Mouse (Mus musculus): ENCODE measurements around the gene Prtn3. TPM values are rescaled to one million over a fixed set of nuclear protein-coding genes. Genes with fewer than 3 reads are reported as not detected.
A peak's percentile ranks its signal among the peaks of the same experiment; 100 is the strongest.

Gene Prtn3
- 1 to 10 TPM; 2.2 to 2.4 TPM for total RNA-seq (2021)

DNA sequence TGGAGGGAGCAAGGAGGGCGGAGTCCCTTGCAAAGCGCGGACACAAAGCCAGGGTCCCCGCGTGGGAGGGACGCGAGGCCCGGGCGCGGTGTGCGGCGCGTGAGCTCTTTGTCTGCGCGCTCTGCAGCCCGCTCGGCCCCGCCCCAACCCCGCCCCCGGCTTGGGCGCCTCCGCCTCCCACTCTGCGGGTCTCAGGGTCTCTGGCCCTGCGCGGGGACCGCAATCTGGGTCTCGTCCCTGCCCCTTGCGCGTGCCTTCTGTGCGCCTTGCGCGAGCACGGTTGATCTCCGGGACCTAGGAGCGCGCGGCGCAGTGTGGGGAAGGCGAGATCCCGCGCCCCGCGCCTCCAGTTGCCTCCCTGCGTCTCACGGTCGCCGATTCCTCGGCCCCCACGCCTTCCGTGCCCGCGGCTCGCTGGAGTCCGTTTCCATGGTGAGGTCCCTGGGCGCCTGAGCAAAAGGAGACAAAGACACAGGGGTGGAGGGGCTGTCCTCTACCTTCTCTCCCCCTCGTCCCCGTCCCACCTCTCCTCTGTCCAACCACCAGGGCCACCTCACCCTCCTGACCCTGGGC is at the start of gene Prtn3, which contains the start of gene Plppr3:
Gene Prtn3 (plus strand): TSS at position 187 of the 573 bp plus-strand sequence.
Gene Plppr3 (minus strand): TSS at position 345 of the 573 bp plus-strand sequence.
- DNase-seq (ENCODE audit: low spot score in 2 of 2): peak in 1 of 2 experiments; percentile 60
- intact Hi-C loops (cut with DNase I): loop anchor here (2.0 kb wide), 1 partner anchor 20 kb away; the partner anchor contains the start of gene Ptbp1

DNA sequence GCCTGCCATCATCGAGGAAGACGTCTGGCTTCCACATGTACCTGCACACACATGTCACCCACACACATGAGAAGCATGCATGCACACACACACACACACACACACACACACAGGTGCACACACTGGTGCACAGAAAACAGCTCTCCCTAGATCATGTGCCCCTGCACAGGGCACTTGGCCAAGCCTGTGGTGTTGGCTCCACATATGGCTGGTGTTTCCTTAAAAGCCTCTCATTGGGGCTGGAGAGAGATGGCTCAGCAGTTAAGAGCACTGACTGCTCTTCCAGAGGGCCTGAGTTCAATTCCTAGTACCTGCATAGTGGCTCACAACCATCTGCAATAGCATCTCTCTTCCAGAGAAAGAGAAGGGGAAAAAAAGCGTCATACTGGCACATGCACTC is 42.7 kb upstream of the Prtn3 start:
- no peak for DNase-seq (ENCODE audit: low spot score in 2 of 2)
- intact Hi-C loops (cut with DNase I): loop anchor here (5.0 kb wide), 2 partner anchors 51 to 126 kb away; no protein-coding TSS in a partner anchor

DNA sequence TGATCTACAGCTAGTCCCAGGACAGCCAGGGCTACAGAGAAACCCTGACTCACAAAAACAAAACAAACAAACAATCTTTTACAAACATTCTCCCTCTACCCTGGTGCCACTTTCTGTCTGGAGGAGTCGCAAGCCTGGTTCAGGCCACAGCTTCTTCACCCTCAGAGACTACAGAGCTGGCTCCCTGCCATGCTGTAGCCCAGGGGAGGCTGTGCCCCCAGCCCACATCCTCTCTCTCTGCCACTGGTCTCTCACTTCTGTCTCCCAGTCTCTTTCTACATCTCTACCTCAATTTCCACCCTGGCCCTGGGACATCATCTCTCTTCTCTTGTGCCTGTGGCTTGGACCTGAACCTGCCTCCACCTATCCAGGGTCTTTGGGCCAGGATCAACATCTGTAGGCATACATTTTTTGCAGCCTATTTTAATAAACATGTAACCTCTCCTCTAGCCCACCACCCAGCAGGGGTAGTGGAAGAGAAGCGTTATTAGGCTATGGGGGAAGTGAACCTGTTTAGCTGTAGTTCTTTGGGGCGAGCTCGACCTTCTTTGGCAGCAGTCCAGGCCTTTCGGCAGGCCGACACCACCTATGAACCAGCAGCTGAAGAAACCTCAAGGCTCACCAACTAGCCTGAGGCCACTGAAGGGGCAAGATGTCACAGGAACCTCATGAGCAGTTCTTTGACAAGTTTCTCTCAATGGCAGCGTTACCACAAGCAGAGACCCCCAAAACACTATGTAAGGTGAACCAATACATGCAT is 42.1 kb upstream of the Prtn3 start:
- intact Hi-C loops (cut with DNase I): loop anchor here (5.0 kb wide), 2 partner anchors 50 to 125 kb away; no protein-coding TSS in a partner anchor
- no peak for DNase-seq (ENCODE audit: low spot score in 2 of 2)

DNA sequence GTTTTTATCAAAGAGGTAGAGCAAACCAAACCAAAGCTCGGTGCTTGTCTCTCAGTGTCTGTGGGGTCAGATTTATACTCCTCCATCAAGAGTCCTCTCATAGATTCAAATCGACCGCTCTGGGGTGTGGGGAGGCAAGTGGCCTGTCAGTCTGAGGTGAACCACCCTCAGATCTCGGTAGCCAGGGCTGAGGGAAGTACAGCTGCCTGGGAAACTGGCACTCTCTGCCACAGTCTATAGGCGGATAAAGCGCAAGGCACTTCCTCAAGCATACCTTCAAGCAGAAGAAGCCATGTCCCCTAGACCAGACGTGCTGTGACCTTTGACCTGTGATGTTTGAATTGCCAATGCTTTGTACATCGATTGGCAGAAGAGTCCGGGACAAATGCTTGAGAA is 41.5 kb upstream of the Prtn3 start:
- intact Hi-C loops (cut with DNase I): loop anchor here (5.0 kb wide), 2 partner anchors 50 to 125 kb away; no protein-coding TSS in a partner anchor

DNA sequence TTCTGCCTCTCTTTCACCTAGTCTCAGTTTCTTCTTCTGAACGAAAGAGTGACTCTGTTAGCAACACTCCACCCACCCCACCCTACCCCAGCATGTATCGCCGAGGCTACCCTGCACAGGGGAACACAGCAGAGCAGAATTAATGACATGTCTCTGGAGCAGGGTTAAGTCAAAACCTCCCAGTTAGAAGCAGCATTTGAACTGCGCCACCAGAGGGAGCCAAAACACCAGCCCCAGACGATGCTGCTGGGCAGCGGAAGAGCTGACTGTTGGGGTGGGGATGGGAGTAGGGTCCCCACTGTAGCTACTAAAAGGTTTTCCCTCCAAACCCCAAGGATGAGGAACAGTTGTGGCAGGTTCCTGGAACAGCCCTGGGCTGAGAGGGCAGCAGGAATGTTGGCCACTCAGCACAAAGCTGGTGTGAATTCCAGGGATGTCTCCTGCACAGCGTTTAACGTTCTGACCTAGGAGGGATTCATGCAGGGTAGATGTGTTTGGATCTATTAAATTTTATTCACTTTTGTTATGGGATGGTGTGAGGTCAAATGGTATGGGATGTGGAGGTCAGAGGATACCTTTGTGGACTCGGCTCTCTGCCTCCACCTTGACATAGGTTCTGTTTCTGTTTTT is 39.4 kb upstream of the Prtn3 start:
- intact Hi-C loops (cut with DNase I): loop anchor here (1.0 to 5.0 kb wide), 3 partner anchors 47 to 122 kb away; no protein-coding TSS in a partner anchor

More for the DNA sequence above, 41.5 kb upstream of the Prtn3 start:
- no peak for DNase-seq (ENCODE audit: low spot score in 2 of 2)

DNA sequence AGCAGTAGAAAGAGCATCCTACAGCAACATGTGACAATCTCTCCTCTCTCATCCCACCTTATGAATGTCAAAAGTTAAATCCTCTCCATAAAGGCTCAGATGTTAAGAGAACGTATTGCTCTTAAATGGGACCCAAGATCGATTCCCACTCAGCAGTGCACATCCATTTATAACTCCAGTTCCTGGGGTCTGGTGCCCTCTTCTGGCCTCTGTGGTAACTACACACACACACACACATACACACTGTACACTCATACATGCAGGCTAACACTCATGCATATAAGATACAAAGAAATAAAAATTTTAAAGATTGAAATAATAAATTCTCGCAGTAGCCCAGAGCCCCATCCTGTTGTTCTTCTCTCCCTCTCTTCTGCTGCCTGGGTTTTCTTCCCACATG is 37.4 kb upstream of the Prtn3 start:
- intact Hi-C loops (cut with DNase I): no loop called here
- DNase-seq (ENCODE audit: low spot score in 2 of 2): no peak

More for the DNA sequence above, 39.4 kb upstream of the Prtn3 start:
- peak; percentile 67 to 68 for DNase-seq (ENCODE audit: low spot score in 2 of 2)

DNA sequence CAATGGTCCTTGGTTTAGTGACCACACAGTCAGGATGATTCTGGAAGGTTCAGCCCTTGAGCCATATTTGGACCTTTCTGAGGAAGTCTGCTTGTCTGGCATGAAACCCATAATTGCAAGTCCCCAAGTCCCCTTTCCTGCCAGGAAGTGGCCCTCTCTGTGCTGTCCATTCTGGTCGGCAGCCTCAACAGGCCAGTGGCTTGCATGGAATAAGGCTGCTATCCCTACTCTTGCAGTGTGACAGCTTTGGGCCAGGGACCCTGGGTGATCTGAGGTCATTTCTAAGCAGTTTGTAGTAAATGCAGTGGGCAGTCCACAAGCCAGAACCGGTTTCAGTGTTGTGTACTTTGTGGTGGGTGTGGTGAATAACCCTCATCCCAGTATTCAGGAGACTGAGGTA is 36.1 kb upstream of the Prtn3 start:
- intact Hi-C loops (cut with DNase I): no loop called here
- no peak for DNase-seq (ENCODE audit: low spot score in 2 of 2)

DNA sequence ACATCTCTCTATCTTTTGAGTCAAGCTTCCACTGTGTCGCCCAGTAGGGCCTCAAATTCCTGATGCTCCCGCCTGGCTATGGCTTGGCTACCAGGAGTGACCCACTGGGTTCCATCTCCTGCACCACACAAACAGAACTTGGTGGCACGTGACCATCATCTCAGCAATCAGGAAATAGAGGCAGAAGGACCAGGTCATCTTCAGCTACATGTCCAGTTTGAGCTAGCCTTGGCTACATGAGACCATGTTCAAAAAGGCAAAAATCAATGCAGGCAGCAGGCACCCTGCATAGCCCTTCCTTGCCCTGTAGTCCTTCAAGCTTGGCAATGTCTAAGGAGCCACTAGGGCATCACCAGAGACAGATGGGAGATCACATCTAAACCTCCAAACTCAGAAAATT is 34.2 kb upstream of the Prtn3 start:
- intact Hi-C loops (cut with DNase I): no loop called here
- DNase-seq (ENCODE audit: low spot score in 2 of 2): no peak

DNA sequence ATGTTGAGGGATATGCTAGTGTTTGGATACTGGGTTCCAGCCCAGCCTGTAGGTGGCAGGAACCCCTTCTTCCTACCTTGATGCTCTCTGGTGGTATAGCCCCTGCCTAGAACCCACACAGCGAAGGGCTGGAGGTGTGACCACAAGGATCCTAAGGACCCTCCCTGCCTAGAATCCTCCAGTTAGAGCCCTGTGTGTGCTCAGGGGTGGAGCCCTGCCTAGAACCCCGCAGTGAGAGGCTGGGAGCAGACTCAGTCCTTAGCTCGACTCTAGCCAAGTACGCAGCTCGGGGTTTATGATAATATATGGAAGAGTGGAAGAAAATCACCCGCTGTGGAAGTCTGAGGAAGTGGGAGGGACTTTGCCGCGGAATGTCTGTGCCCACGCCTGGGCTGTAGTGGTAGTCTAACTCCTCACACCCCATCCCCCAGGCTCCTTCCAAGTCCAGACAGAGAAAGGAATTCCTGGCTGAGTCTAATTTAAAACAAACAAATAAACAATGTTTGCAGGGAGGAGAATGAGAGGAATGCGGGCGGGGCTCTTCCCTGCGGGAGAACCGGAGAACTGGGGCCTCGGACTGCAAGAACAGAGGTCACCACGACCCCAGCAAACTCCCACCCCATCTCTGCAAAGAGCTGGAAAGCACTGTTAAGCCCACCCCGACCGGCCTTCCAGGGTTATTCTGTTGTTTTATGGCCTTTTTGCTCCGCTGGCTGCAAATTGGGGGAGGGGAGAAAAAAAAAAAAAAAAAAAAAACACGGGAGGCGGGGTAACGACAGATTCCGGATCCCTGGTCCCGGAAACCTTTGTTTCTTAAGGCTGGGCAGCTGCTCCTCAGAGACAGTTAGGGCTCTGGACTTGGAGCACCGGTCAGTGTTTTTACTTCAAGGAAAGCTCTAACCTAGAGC is 33.4 kb upstream of the Prtn3 start:
- DNase-seq (ENCODE audit: low spot score in 2 of 2): peak; percentile 74 to 76
- intact Hi-C loops (cut with DNase I): no loop called here

DNA sequence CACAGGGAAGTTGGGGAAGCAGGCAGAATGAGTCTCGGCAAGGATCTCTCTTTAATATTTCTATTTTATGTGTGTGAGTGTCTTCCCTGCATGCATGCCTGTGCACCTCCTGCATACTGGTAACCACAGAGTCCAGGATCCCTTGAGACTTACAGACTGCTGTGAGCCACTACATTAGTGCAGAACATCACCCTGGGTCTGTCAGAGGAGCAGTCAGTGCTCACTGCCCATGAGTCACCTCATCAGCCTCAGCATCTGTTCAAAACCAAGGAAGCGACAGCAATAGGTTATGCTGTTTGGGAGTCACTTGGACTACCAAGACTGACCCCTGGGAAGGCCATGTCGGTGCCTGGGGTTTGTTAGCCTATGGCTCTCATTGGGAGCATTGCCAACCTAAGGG is 32.0 kb upstream of the Prtn3 start:
- intact Hi-C loops (cut with DNase I): no loop called here
- DNase-seq (ENCODE audit: low spot score in 2 of 2): no peak

DNA sequence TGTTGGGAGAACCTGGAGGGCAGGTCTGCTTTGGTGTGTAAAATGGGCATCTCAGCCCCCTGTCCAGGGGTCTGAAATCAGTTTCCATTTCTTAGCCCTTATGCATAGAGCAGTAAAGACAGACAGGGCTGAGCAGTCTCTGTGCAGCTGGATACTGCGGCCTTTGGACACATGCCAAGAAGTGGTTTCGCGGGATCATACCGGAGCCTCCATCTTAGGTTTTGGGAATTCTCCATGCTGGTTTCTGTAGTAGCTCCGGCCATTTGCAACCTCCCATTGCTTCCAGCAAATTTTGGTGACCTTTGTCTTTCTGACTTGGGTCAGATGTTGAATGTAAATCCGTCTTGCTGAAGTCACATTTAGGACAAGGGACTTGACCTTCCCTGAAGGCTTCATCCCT is 30.8 kb upstream of the Prtn3 start:
- no peak for DNase-seq (ENCODE audit: low spot score in 2 of 2)
- intact Hi-C loops (cut with DNase I): no loop called here

DNA sequence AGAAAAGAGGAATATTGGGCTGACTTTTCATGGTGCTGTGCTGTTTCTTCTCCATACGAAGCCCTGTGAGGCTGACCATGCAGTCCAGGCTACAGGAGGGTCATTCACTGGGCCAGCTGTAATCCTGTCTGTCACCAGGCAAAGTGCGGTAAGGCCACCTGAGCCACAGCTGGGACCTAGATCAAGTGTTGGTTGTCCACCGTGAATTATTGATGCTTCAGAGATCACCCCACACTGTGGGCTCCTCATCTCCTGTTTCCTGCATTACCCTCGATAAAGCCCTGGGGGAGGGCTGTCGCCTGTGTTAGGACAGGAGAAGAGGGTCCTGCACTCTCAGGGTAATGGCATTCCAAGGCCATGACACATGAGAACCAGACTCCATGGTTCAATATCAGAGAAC is 27.7 kb upstream of the Prtn3 start:
- intact Hi-C loops (cut with DNase I): no loop called here
- no peak for DNase-seq (ENCODE audit: low spot score in 2 of 2)

DNA sequence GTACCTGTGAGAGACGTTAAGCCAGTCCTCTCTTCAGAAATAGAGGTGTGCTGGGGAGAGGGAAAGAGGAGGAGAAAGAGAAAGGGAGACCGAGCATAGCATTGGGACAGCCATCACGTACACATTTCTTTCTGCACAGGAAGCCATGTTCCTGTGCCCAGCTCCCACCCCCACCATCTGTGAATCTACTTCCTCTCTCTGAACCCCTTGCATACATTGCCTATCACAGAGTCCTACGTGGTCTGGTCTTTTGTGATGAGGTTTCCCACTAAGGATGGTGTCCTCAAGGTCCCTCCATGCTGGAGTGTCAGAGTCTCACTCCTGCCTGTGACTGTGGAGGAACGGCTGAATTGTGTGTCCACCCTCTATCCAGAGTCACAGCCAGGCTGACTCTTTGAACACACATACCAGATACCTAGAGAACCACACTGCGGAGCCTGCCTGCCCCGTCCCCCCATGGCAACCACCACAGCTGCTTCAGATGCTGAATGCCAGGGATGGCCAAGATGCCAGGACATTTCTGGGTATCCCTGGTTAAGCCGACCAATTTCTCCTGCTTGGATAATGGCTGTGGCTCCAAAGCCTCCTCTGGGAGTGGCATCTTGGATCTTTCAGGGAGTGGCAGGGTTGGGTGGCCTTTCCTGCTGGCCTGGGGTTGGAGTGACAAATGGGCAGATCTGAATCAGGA is 24.2 kb upstream of the Prtn3 start:
- DNase-seq (ENCODE audit: low spot score in 2 of 2): no peak
- intact Hi-C loops (cut with DNase I): no loop called here

DNA sequence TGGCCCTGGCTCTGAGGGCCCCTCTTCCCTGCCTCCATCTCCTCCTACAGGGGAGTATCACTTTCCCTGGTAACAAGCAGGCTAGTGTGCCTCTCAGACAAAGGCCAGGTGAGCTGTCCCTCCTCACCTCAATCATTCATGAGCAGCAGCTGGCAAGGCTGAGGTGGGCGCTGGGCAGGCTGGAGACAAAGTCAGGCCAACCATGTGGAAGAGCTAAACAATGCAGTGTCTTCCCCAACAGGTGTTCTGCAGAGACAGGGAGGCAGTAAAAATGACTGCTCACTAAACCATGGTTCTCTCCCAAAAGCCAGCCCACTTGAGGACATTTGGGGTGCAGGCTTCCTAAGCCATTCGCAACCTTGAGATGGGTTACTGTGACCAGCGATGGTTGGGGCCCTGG is 22.6 kb upstream of the Prtn3 start:
- intact Hi-C loops (cut with DNase I): no loop called here
- DNase-seq (ENCODE audit: low spot score in 2 of 2): no peak

DNA sequence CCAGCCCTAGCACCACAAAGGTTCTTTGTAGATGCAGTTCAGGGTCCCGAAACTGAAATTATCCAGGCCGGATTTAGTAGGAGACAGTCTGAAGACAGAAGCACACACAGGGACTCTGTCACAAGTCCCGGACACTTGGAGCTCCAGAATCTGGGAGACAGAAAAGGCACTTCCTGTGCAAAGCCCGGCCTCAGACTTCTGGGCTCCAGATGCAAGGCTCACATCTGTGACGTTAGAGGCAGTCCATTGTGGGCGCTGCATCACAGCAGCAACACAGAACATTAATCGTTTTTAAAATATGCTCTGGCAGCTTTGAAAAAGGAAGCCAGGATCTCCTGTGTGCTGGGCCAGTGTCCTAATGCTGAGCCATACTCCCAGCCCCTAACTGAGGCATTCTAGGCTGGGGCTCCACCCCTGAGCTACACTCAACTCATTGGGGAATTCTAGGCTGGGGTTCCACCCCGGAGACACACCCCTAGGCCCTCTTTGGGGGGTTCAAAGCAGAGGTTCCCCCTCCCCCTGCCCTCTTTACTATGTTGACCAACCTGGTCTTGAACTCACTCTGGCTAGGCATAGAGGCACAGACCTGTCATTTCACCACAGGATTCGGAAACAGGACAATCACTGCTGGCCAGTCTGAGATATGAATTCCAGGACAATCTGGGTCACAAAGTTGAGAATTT is 22.0 kb upstream of the Prtn3 start:
- DNase-seq (ENCODE audit: low spot score in 2 of 2): no peak
- intact Hi-C loops (cut with DNase I): no loop called here

DNA sequence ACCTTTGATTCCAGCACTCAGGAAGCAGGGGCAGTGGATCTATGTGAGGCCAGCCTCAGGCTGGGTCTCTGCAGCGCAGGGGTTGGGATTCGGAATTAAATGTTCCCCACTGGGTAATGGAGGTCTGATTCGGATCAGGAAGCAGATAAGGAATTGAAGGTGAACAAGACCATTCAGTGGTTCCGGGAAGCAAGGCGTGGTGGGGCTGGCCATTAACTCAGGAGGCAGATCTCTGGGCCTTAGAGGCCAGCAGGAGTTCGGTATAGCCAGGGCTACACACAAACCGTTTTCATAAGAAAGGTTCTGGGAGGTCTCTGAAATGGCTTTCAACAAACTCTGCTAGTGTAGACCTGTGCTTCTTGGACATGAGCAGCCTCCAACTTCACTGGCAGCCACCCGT is 21.4 kb upstream of the Prtn3 start:
- DNase-seq (ENCODE audit: low spot score in 2 of 2): no peak
- intact Hi-C loops (cut with DNase I): no loop called here

DNA sequence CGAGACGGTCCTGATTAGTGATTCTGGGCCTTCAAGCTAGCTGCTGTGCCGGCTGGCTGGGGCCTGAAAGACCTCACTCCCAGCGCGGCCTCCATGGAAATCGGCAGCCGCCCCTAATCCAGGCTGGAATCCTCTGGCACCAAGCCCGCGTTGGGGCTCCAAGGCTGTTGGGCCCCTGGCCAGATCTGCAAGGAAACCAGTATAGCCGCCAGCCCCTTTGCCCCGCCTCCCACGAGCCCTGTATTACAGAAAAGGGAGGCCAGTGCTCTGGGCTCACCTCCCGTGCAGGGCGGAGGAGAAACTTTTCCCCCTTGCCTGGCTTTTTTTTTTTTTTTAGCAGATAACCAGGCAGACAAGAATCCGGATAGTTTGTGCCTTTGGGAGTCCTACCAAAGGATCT is 20.9 kb upstream of the Prtn3 start:
- intact Hi-C loops (cut with DNase I): no loop called here

More for the DNA sequence above, 20.9 kb upstream of the Prtn3 start:
- peak; percentile 78 to 82 for DNase-seq (ENCODE audit: low spot score in 2 of 2)
